Mouse (Mus musculus): ENCODE data around the gene Adprm. TPM values are rescaled to one million over a fixed set of nuclear protein-coding genes. Genes with fewer than 3 reads are reported as not detected.
"Not testable (repeated sequence)": the region's sequence is repeated elsewhere in the genome, so short reads cannot be mapped to it uniquely, and the experiment has no call there.

Adprm gene
- polyA plus RNA-seq, 1 experiment from 2014 or later = 28.5 TPM

- H3K4me1 ChIP-seq = no peaks in the 10 kb centered on the region
- H3K27ac ChIP-seq = no peak overlapping the region
- H3K27me3 ChIP-seq = no peaks in the 10 kb centered on the region
- no peak for ATAC-seq (ENCODE audit: borderline replicate concordance, extremely low read depth, low FRiP score, low TSS enrichment)
- H3K4me3 ChIP-seq = no peak overlapping the region
- peaks cover 33% of the 10 kb centered on the region for H3K36me3 ChIP-seq
- H3K9me3 ChIP-seq = no peaks in the 10 kb centered on the region
- no peak overlapping the region for H3K4me2 ChIP-seq
- no peak overlapping the region for H3K9ac ChIP-seq
- 92% methylated on average over 6 of the region's 6 CpGs for WGBS
These were observed 11.9 kb downstream of the Adprm start for GRCm38 (mm10) chr11:67040483-67040882.

GRCm38 (mm10) chr11:67039799-67040198, 12.6 kb downstream of the Adprm start:
- H3K4me2 ChIP-seq = no peak overlapping the region
- H3K36me3 ChIP-seq = peaks cover 33% of the 10 kb centered on the region
- H3K9ac ChIP-seq = no peak overlapping the region
- no peaks in the 10 kb centered on the region for H3K27me3 ChIP-seq
- H3K4me1 ChIP-seq = no peaks in the 10 kb centered on the region
- H3K9me3 ChIP-seq = no peaks in the 10 kb centered on the region
- ATAC-seq (ENCODE audit: borderline replicate concordance, extremely low read depth, low FRiP score, low TSS enrichment) = no peak
- 92% methylated on average over 3 of the region's 3 CpGs for WGBS
- H3K4me3 ChIP-seq = no peak overlapping the region
- H3K27ac ChIP-seq = no peak overlapping the region

DNA sequence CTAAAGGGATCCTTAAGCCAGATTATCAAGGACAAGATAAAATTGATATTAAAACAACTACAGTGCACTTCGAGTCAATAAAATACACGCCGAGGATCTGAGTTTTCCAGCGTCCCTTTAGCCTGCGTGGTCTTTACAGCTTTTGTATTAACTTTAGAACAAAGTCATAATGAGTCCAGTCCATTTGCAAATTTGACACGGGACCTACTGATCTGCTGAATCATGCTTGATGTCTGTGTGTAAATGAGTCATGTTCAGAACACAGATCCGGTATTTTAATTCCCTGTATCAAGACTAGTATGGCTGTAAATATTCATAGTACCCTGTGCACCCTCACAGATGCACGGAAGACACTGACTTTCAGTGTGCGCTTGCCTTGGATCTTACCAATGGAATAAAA, 15.5 kb downstream of the Adprm start:
- Histone ChIP-seq H3K36me3 (peaks cover 33% of the 10 kb centered on the region), H3K9ac (no peak overlapping the region)
- ATAC-seq (ENCODE audit: borderline replicate concordance, extremely low read depth, low FRiP score, low TSS enrichment) = no peak

DNA sequence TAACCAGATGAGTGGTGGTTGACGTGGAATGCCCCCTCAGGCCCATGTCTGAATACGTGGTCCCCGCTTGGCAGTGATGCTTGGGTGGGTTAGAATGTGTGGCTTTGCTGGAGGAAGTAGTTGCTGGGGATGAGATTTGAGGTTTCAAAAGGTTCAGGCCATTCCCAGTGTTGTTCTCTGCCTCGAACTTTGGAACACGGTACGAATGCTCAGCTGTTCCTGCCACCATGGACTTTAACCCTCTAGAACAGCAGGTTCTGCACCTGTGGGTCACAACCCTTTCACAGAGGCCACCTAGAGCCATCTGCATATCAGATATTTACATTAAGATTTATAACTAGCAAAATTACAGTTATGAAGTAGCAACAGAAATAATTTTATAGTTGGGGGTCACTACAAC, 16.2 kb downstream of the Adprm start:
- no peak overlapping the region for H3K4me2 ChIP-seq
- H3K4me3 ChIP-seq = no peak overlapping the region
- no peak overlapping the region for H3K27ac ChIP-seq
- peaks cover 26% of the 10 kb centered on the region for H3K36me3 ChIP-seq
- no peaks in the 10 kb centered on the region for H3K4me1 ChIP-seq
- H3K9ac ChIP-seq = no peak overlapping the region
- no peaks in the 10 kb centered on the region for H3K9me3 ChIP-seq
- ATAC-seq (ENCODE audit: borderline replicate concordance, extremely low read depth, low FRiP score, low TSS enrichment) = no peak
- WGBS = 83% methylated on average over 6 of the region's 6 CpGs
- no peaks in the 10 kb centered on the region for H3K27me3 ChIP-seq

More for the DNA sequence above, 15.5 kb downstream of the Adprm start:
- Histone ChIP-seq H3K4me3 (no peak overlapping the region), H3K9me3 (no peaks in the 10 kb centered on the region), H3K27me3 (no peaks in the 10 kb centered on the region), H3K27ac (no peak overlapping the region), H3K4me2 (no peak overlapping the region), H3K4me1 (no peaks in the 10 kb centered on the region)
- WGBS = 92% methylated on average over 9 of the region's 9 CpGs

GRCm38 (mm10) chr11:67034775-67035485, 17.5 kb downstream of the Adprm start:
- no peak overlapping the region for H3K27ac ChIP-seq
- no peak for ATAC-seq (ENCODE audit: borderline replicate concordance, extremely low read depth, low FRiP score, low TSS enrichment)
- no peak overlapping the region for H3K4me3 ChIP-seq
- H3K4me1 ChIP-seq = no peaks in the 10 kb centered on the region
- no peak overlapping the region for H3K9ac ChIP-seq
- no peaks in the 10 kb centered on the region for H3K9me3 ChIP-seq
- WGBS = 44% methylated on average over 4 of the region's 4 CpGs
- H3K36me3 ChIP-seq = peaks cover 14% of the 10 kb centered on the region
- no peaks in the 10 kb centered on the region for H3K27me3 ChIP-seq
- no peak overlapping the region for H3K4me2 ChIP-seq

- H3K36me3 ChIP-seq = no peaks in the 10 kb centered on the region
- 65% methylated on average over 2 of the region's 2 CpGs for WGBS
- no peaks in the 10 kb centered on the region for H3K4me1 ChIP-seq
- ATAC-seq (ENCODE audit: borderline replicate concordance, extremely low read depth, low FRiP score, low TSS enrichment) = no peak
- H3K27me3 ChIP-seq = no peaks in the 10 kb centered on the region
- no peak overlapping the region for H3K9ac ChIP-seq
- no peak overlapping the region for H3K4me2 ChIP-seq
- H3K27ac ChIP-seq = no peak overlapping the region
- no peaks in the 10 kb centered on the region for H3K9me3 ChIP-seq
- no peak overlapping the region for H3K4me3 ChIP-seq
These were observed 20.8 kb downstream of the Adprm start for GRCm38 (mm10) chr11:67031603-67031915.

GRCm38 (mm10) chr11:67030904-67031602, 21.3 kb downstream of the Adprm start:
- Histone ChIP-seq H3K27me3 (no peaks in the 10 kb centered on the region), H3K9me3 (no peaks in the 10 kb centered on the region), H3K4me3 (no peak overlapping the region), H3K4me2 (no peak overlapping the region), H3K36me3 (no peaks in the 10 kb centered on the region), H3K27ac (no peak overlapping the region), H3K4me1 (no peaks in the 10 kb centered on the region), H3K9ac (no peak overlapping the region)
- WGBS = 57% methylated on average over 16 of the region's 16 CpGs
- no peak for ATAC-seq (ENCODE audit: borderline replicate concordance, extremely low read depth, low FRiP score, low TSS enrichment)

- H3K4me1 ChIP-seq = 0 out of 2 replicates have a peak, but pooled peaks cover 4% of the 10 kb centered on the region
- H3K27me3 ChIP-seq = no peaks in the 10 kb centered on the region
- H3K36me3 ChIP-seq = no peaks in the 10 kb centered on the region
- peak; percentile 99 for ATAC-seq (ENCODE audit: borderline replicate concordance, extremely low read depth, low FRiP score, low TSS enrichment)
- H3K9ac ChIP-seq = peak within 1 kb of the TSS; percentile 55
- no peaks in the 10 kb centered on the region for H3K9me3 ChIP-seq
- 1% methylated on average over 35 of the region's 35 CpGs for WGBS
- peak within 1 kb of the TSS; percentile 49 for H3K4me3 ChIP-seq
- H3K4me2 ChIP-seq = peak within 1 kb of the TSS; percentile 63
- no peak within 1 kb of the TSS for H3K27ac ChIP-seq
These were observed 27.4 kb downstream of the Adprm start, which contains the start of gene Tmem220 for GRCm38 (mm10) chr11:67024867-67025477. Gene Tmem220 (plus strand): TSS chr11:67025154.

DNA sequence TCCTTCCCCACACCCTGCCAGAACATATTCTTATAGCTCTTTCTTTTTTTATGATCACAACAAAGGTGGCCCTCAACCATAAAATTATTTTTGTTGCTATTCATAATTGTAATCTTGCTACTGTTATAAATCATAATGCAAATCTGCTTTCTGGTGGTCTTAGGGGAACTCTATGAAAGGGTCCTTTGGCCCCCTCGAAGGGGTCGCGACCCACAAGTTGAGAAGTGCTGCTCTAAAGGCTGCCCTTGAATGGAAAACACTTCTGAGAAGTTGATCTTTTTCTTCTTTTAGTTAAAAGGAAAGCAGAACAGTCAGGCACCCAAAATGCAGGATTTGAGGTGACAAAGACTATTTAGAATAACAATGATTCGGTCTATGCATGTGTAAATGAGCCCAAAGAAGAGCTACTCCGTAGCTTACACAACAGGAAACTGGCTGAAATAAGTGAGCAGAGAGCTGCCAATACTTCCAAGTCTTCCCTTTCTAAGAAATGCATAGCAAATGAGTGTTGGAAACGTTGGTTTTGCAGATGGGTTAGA, 28.5 kb downstream of the Adprm start:
- no peaks in the 10 kb centered on the region for H3K36me3 ChIP-seq
- no peaks in the 10 kb centered on the region for H3K27me3 ChIP-seq
- peak overlapping the region; percentile 1; the same call in 1 of the 2 replicates for H3K9ac ChIP-seq
- 44% methylated on average over 6 of the region's 6 CpGs for WGBS
- H3K27ac ChIP-seq = no peak overlapping the region
- 0 out of 2 replicates have a peak, but pooled peaks cover 4% of the 10 kb centered on the region for H3K4me1 ChIP-seq
- no peaks in the 10 kb centered on the region for H3K9me3 ChIP-seq
- ATAC-seq (ENCODE audit: borderline replicate concordance, extremely low read depth, low FRiP score, low TSS enrichment) = no peak
- H3K4me3 ChIP-seq = no peak overlapping the region
- H3K4me2 ChIP-seq = no peak overlapping the region; the same call in 1 of the 2 replicates

- 38% methylated on average over 1 of the region's 1 CpGs for WGBS
- H3K36me3 ChIP-seq; H3K4me3 ChIP-seq; H3K9ac ChIP-seq; H3K4me2 ChIP-seq; ATAC-seq (ENCODE audit: borderline replicate concordance, extremely low read depth, low FRiP score, low TSS enrichment); H3K27me3 ChIP-seq; H3K9me3 ChIP-seq; H3K27ac ChIP-seq; H3K4me1 ChIP-seq: not testable (repeated sequence)
These were observed 29.2 kb downstream of the Adprm start for GRCm38 (mm10) chr11:67023191-67023590.

- H3K9ac ChIP-seq = no peak overlapping the region
- H3K4me2 ChIP-seq = no peak overlapping the region
- WGBS = 81% methylated on average over 13 of the region's 13 CpGs
- H3K27ac ChIP-seq = no peak overlapping the region
- H3K36me3 ChIP-seq = no peaks in the 10 kb centered on the region
- peaks cover 9% of the 10 kb centered on the region; the same call in 1 of the 2 replicates for H3K4me1 ChIP-seq
- H3K4me3 ChIP-seq = no peak overlapping the region
- H3K27me3 ChIP-seq = no peaks in the 10 kb centered on the region
- no peaks in the 10 kb centered on the region for H3K9me3 ChIP-seq
- ATAC-seq (ENCODE audit: borderline replicate concordance, extremely low read depth, low FRiP score, low TSS enrichment) = no peak
These were observed 29.9 kb downstream of the Adprm start for GRCm38 (mm10) chr11:67022354-67023115.

Measured in lung, embryonic 15.5 days (tissue).